Mouse (Mus musculus) Patski (cell line): ENCODE data around the gene Tcam1. TPM values are rescaled to one million over a fixed set of nuclear protein-coding genes. Genes with fewer than 3 reads are reported as not detected.
A peak's percentile ranks its signal among the peaks of the same experiment; 100 is the strongest.
"Not testable (repeated sequence)": the region's sequence is repeated elsewhere in the genome, so short reads cannot be mapped to it uniquely, and the experiment has no call there.

ENCODE experiments used
- ATAC-seq: fragments of 100-300 bp; one replicate; pipeline ENCODE4 v1.8.0; 2021
- CTCF ChIA-PET: fragments of 350-600 bp; sonication (Branson Sonifier 250); formaldehyde crosslinking; loops from one replicate; lab custom pipeline; 2022; ENCODE audit warnings: inconsistent platforms; lab: Charles Lee
- POLR2A ChIA-PET: fragments of 350-600 bp; sonication (Branson Sonifier 250); formaldehyde crosslinking; loops from one replicate; lab custom pipeline; 2022; ENCODE audit warnings: antibody characterized with exemption, inconsistent platforms; lab: Charles Lee
- DNase-seq: peaks from one replicate; pipeline ENCODE4 v3.0.0-alpha.2; 2011; ENCODE audit warnings: low read depth, low spot score
- H3K27me3 ChIP-seq: fragments of 371-371 bp; one replicate; pipeline ENCODE4 v1.5.1; 2021
- CTCF ChIP-seq: fragments of 100-300 bp; IDR thresholded peaks from one replicate; pipeline ENCODE4 v1.5.1; 2021
- in situ Hi-C: fragments of 300-500 bp; cut with MboI; formaldehyde crosslinking; loops from 3 replicates; pipeline ENCODE4 v1.11.1; 2018; ENCODE audit warnings: low pct_unique_long_range_greater_than_20kb, mixed read lengths
- polyA plus RNA-seq: library from polyadenylated mRNA; unstranded; gene quantifications from one replicate; pipeline ENCODE4 v1.2.3, GENCODE M21; 2021

Gene Tcam1
- polyA plus RNA-seq, result 0.37 TPM

DNA sequence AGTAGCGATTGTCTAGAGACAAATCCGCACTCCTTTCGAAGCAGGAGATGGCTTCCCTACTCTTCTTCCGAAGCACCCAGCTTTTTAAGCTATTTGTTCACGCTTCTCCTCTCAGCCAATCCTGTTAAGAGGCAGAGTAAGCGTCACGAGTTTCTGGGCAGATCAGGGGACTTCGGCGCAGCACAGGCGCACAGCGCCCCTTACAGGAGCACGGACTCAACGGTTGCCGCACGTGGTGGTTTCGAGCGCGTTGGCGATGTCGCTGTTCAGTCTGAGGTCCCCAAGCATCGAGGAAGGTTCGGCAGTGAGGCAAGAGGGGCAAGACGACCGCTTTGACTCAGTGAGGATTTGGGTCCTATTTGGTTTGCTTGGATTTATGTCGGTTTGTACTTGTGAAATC lies at the start of gene Tcam1:
Gene Tcam1 (plus strand): TSS at position 219 of the 400 bp plus-strand sequence.
- ChIA-PET CTCF (interaction anchor here (0.8 to 2.0 kb wide), 9 partner anchors 11 to 57 kb away, joined by 3 to 9 read pairs (median 4); no protein-coding TSS in a partner anchor), POLR2A (no interaction called here)
- peak; percentile 89 for TF ChIP-seq CTCF
- DNase-seq (peak; percentile 41), ATAC-seq (no peak)
- peaks cover 3% of the 10 kb centered on the region for H3K27me3 ChIP-seq
- in situ Hi-C loops, result no loop called here

GRCm38 (mm10) chr11:106233978-106234377 lies 42.5 kb upstream of the Tcam1 start:
- DNase-seq, in situ Hi-C loops, ATAC-seq, POLR2A ChIA-PET, CTCF ChIA-PET, H3K27me3 ChIP-seq: not testable (repeated sequence)
- TF ChIP-seq CTCF, result peak; percentile 65

GRCm38 (mm10) chr11:106246834-106247233 lies 29.6 kb upstream of the Tcam1 start:
- peak; percentile 65 for TF ChIP-seq CTCF
- ATAC-seq, result no peak
- no peaks in the 10 kb centered on the region for H3K27me3 ChIP-seq
- no peak for DNase-seq
- POLR2A ChIA-PET, result no interaction called here
- in situ Hi-C loops, result no loop called here
- CTCF ChIA-PET, result interaction anchor here (2.5 to 2.9 kb wide), 2 partner anchors 10 to 17 kb away, joined by 8 to 11 read pairs; no protein-coding TSS in a partner anchor

- no peaks in the 10 kb centered on the region for H3K27me3 ChIP-seq
- CTCF ChIA-PET, result no interaction called here
- in situ Hi-C loops, result no loop called here
- no peak for TF ChIP-seq CTCF
- DNase-seq (no peak), ATAC-seq (no peak)
- POLR2A ChIA-PET, result interaction anchor here (0.8 kb wide), 1 partner anchor 26 kb away, joined by 3 read pairs; no protein-coding TSS in a partner anchor
These were observed 27.1 kb upstream of the Tcam1 start for GRCm38 (mm10) chr11:106249326-106249725.

GRCm38 (mm10) chr11:106254767-106255166 lies 21.7 kb upstream of the Tcam1 start:
- ChIA-PET POLR2A (no interaction called here), CTCF (no interaction called here)
- no peak for DNase-seq
- no peak for TF ChIP-seq CTCF
- ATAC-seq, result no peak
- no peaks in the 10 kb centered on the region for H3K27me3 ChIP-seq
- in situ Hi-C loops, result no loop called here

- in situ Hi-C loops, result no loop called here
- DNase-seq (no peak), ATAC-seq (no peak)
- ChIA-PET POLR2A (no interaction called here), CTCF (no interaction called here)
- TF ChIP-seq CTCF, result no peak
- H3K27me3 ChIP-seq, result no peaks in the 10 kb centered on the region
These were observed 21.3 kb upstream of the Tcam1 start for GRCm38 (mm10) chr11:106255174-106255573.

DNA sequence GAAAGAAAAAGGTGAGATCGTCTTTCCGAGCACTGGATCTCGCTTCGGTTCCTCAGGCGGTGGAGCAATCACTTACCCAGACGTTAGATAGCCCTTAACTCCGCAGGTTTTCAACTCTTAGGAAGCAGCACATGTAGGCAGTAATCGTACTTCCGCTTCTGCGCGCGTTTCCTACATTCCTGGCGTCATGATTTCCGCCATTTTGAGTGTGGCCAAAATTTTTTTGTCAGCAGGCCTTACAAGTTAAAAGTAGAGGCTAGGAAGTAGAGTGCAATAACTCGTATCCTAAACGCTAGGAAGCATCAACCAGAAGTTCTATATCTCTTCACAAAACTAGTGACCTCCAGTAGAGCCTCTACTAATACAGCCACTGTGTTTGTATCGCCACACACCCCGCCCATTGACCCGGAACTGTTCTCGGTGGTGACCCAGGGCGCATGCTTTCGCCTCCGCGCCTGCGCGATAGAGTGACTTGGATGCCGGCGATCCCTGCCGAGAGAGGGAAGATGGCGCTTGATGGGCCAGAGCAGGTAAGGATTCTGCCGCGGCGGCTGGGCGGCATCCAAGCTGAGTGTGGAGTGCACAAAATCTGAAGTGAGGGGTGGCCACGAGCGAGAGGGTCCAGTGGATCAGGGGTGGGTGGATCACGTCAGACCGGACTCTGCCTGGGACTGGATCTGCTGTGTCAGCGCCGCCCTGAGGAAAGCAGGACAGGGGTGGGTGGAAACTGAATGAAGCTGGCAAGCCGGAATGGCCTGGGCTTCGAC lies 20.6 kb upstream of the Tcam1 start, which contains the start of the genes Ftsj3 and Psmc5:
Gene Ftsj3 (minus strand): TSS at position 395 of the 767 bp plus-strand sequence.
Gene Psmc5 (plus strand): TSS at position 470 of the 767 bp plus-strand sequence.
- peak; percentile 63 for ATAC-seq
- no peak for TF ChIP-seq CTCF
- in situ Hi-C loops, result no loop called here
- CTCF ChIA-PET, result interaction anchor here (0.9 to 1.7 kb wide), 6 partner anchors 10 to 111 kb away, joined by 3 to 7 read pairs (median 4); no protein-coding TSS in a partner anchor
- POLR2A ChIA-PET, result interaction anchor here (1.2 kb wide), 1 partner anchor 15 kb away, joined by 8 read pairs; no protein-coding TSS in a partner anchor
- peak; percentile 71 for DNase-seq
- H3K27me3 ChIP-seq, result no peaks in the 10 kb centered on the region

DNA sequence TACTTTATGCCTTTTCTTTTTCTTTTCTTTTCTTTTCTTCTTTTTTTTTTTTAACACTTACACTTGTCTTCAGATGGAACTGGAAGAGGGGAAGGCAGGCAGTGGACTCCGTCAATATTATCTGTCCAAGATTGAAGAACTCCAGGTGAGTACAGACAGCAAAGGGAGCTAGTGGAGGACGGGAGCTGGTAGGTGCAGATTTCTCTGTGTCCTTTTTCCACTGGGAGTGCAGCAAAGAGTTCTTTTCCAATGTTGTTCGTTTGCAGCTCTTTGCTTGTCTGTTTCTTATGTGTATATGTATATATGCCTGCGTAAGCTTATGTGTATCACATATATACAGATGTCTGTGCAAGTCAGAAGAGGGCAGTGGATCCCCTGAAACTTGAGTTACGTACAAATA lies 19.7 kb upstream of the Tcam1 start:
- CTCF ChIA-PET, result interaction anchor here (0.9 to 1.7 kb wide), 9 partner anchors 10 to 135 kb away, joined by 3 to 9 read pairs (median 4); partner anchors contain the start of gene Tcam1
- no peak for DNase-seq
- in situ Hi-C loops, result no loop called here
- H3K27me3 ChIP-seq, result no peaks in the 10 kb centered on the region
- no peak for TF ChIP-seq CTCF
- ATAC-seq, result no peak
- POLR2A ChIA-PET, result interaction anchor here (1.2 kb wide), 1 partner anchor 15 kb away, joined by 8 read pairs; no protein-coding TSS in a partner anchor

DNA sequence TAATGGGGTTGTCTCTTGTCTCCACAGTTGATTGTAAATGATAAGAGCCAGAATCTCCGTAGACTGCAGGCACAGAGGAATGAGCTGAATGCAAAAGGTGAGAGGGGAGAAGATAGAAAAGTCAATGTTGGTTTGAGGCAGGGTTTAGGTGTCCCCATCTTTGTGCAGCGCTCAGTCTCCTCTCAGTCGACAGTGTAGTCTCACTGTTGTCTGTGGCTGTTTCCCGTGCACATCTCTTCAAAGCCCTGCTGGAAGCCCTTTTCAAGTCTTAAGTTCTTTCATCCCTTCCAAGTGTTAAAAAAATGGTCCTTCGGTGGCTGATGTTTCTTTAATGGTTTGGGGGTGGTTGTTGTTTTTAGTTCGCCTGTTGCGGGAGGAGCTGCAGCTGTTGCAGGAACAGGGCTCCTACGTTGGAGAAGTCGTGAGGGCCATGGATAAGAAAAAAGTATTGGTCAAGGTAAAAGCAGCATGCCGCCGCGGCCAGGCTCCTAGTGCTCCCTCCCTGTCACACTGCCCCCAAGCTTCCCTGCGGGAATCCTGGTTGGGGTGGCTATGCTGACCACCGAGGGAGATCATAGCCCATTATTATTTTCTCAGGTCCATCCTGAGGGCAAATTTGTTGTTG lies 15.5 kb upstream of the Tcam1 start:
- ATAC-seq (no peak), DNase-seq (no peak)
- ChIA-PET CTCF (interaction anchor here (1.3 to 1.4 kb wide), 2 partner anchors 15 to 20 kb away, joined by 3 to 5 read pairs; partner anchors contain the start of gene Tcam1), POLR2A (no interaction called here)
- in situ Hi-C loops, result no loop called here
- no peak for TF ChIP-seq CTCF
- no peaks in the 10 kb centered on the region for H3K27me3 ChIP-seq

DNA sequence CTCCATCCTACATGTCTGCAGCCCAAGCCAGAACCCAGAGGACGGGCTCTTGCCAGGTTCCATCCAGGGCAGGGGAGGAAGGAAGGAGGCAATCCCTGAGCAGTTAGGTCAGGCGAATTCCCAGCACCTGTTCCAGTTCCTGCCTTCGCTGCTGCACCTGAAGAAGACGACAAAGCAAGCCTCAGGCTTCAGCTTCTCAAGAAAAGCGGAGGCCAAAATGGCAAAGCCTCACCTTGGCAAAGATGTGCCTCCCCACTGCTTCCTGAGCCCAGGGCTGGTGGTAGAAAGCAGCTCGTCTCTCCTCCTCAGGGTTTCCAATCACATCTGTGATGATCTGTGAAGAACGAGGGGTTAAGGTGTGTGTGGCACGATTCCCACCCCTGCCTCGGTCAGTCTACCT lies 12.5 kb upstream of the Tcam1 start:
- CTCF ChIA-PET, result no interaction called here
- no peak for DNase-seq
- H3K27me3 ChIP-seq, result no peaks in the 10 kb centered on the region
- no peak for ATAC-seq
- in situ Hi-C loops, result no loop called here
- POLR2A ChIA-PET, result no interaction called here
- TF ChIP-seq CTCF, result no peak
